Mouse (Mus musculus) midbrain, embryonic 12.5 days (tissue): ENCODE measurements around the gene Olfr1408. TPM values are rescaled to one million over a fixed set of nuclear protein-coding genes. Genes with fewer than 3 reads are reported as not detected.

Experiments used
- ATAC-seq: fragments of 200-750 bp; cut with Nextera tagmentation; 2 replicates; pipeline ENCODE4 v1.8.0; 2017; ENCODE audit warnings: low read depth, moderate TSS enrichment, moderate library complexity; ENCODE audit not compliant: low FRiP score
- H3K27ac ChIP-seq: fragments of 300-500 bp; sonication (generic); replicated peaks from 2 replicates; pipeline ENCODE4 v1.5.1; 2016; ENCODE audit warnings: mild to moderate bottlenecking
- H3K27me3 ChIP-seq: fragments of 300-500 bp; sonication (generic); 2 replicates; pipeline ENCODE4 v1.6.1; 2016; ENCODE audit warnings: mild to moderate bottlenecking
- H3K36me3 ChIP-seq: fragments of 300-500 bp; sonication (generic); 2 replicates; pipeline ENCODE4 v1.6.1; 2016
- H3K4me1 ChIP-seq: fragments of 300-500 bp; sonication (generic); 2 replicates; pipeline ENCODE4 v1.6.1; 2016
- H3K4me2 ChIP-seq: fragments of 300-500 bp; sonication (generic); replicated peaks from 2 replicates; pipeline ENCODE4 v1.6.1; 2016; ENCODE audit warnings: mild to moderate bottlenecking, moderate library complexity
- H3K4me3 ChIP-seq: fragments of 300-500 bp; sonication (generic); 2 replicates; pipeline ENCODE4 v1.5.1; 2016; ENCODE audit warnings: mild to moderate bottlenecking
- H3K9ac ChIP-seq: fragments of 300-500 bp; sonication (generic); replicated peaks from 2 replicates; pipeline ENCODE4 v1.6.1; 2016; ENCODE audit warnings: mild to moderate bottlenecking, moderate library complexity
- H3K9me3 ChIP-seq: fragments of 300-500 bp; sonication (generic); 2 replicates; pipeline ENCODE4 v1.6.1; 2016; ENCODE audit warnings: mild to moderate bottlenecking
- WGBS: fragments of 180-500 bp; shearing (Covaris S2); methylation state at CpG from one replicate; pipeline ENCODE4 v1.1.7; 2016; 5-methylcytosine and 5-hydroxymethylcytosine counted together
- polyA plus RNA-seq: library from polyadenylated mRNA; unstranded; fragments of >200 nt; fragmentation: Nextera tagmentation; extraction: Ambion mirVana; gene quantifications from 2 replicates; pipeline ENCODE4 v1.2.1, GENCODE M21; 2016

Olfr1408 gene
- not detected in 2 replicates for polyA plus RNA-seq

DNA sequence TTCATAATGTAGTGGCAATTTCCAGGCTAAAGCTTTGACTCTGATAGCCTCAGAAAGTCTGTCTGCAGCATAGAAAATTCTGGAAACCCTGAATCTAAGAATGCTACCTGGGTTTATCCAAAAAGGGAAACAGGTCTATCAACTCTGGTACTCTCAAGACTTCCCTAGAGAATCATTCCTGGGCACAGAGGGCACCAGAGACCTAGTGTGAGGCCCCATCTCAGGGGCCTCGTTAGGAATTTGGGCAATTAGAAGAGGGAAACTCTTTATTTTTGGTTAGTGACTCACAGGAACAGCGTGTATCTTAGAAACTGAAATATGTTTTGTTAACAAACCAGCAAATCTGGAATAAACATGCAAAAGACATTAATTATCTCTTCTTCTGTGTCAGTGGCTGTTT is at the start of gene Olfr1408:
Gene Olfr1408 (minus strand): TSS at position 101 of the 400 bp plus-strand sequence.
- WGBS, result 70% methylated on average over 2 of the region's 2 CpGs
- no peak within 1 kb of the TSS for H3K27ac ChIP-seq
- H3K27me3 ChIP-seq, result no peaks in the 10 kb centered on the region
- H3K4me2 ChIP-seq, result no peak within 1 kb of the TSS
- H3K9me3 ChIP-seq, result no peaks in the 10 kb centered on the region
- no peak within 1 kb of the TSS for H3K4me3 ChIP-seq
- H3K9ac ChIP-seq, result no peak within 1 kb of the TSS
- H3K4me1 ChIP-seq, result no peaks in the 10 kb centered on the region
- H3K36me3 ChIP-seq, result no peaks in the 10 kb centered on the region
- ATAC-seq, result no peak

DNA sequence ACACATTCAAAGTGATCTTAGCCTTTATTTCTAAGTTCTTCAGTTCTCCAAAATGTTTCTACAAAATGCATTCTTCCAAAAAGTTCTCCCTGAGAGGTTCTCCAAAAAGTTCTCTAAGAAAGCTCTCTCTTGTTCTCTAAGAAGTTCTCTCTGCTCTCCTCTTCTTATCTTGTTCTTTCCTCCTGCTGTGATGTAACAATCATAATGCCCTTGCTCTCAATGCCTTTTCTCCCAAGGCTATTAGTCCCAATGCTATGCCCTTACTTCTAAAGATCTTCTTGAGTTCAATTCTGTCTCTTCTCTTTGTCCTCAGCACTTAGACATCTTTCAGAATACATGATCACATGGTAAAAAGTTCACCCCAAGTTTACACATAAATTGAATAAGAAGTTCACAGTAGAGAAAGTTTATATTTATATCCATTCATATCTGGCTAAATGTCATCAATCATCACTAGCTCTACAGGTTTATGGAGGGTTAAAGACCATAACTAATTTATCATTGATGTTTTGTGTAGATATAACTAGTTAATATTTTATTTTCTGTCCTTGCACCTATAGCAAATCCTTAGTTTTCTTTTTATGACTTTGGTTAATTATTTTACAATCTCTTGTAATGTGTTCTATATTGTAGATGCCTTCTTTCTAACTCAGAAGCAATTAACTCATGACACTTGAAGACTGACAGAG is 37.1 kb upstream of the Olfr1408 start:
- Histone ChIP-seq H3K27ac (no peak overlapping the region), H3K4me1 (no peaks in the 10 kb centered on the region), H3K36me3 (no peaks in the 10 kb centered on the region), H3K4me2 (no peak overlapping the region), H3K9me3 (no peaks in the 10 kb centered on the region), H3K27me3 (no peaks in the 10 kb centered on the region), H3K9ac (no peak overlapping the region), H3K4me3 (no peak overlapping the region)
- ATAC-seq, result no peak

Other genes with a start within 250 kb of the Olfr1408 start
- gene Apcs, start 242.3 kb downstream of the Olfr1408 start, polyA plus RNA-seq, result not detected in 2 replicates
- not detected in 2 replicates for gene Olfr16, start 187.0 kb downstream of the Olfr1408 start, polyA plus RNA-seq
- not detected in 2 replicates for gene Olfr1406, start 53.3 kb upstream of the Olfr1408 start, polyA plus RNA-seq
- gene Olfr218, start 60.4 kb upstream of the Olfr1408 start, polyA plus RNA-seq, result not detected in 2 replicates
- not detected in 2 replicates for gene Olfr1404, start 75.0 kb upstream of the Olfr1408 start, polyA plus RNA-seq
- not detected in 2 replicates for gene Fcer1a, start 89.8 kb upstream of the Olfr1408 start, polyA plus RNA-seq
- not detected in 2 replicates for gene Olfr418, start 128.6 kb upstream of the Olfr1408 start, polyA plus RNA-seq
- gene Mptx2, start 140.4 kb upstream of the Olfr1408 start, polyA plus RNA-seq, result not detected in 2 replicates
- gene Ackr1, start 196.4 kb upstream of the Olfr1408 start, polyA plus RNA-seq, result 7.1 and 7.3 TPM in 2 replicates
- 6.4 and 7.0 TPM in 2 replicates for gene Aim2, start 213.5 kb upstream of the Olfr1408 start, polyA plus RNA-seq
- 21.6 and 22.8 TPM in 2 replicates for gene Cadm3, start 230.3 kb upstream of the Olfr1408 start, polyA plus RNA-seq